Mouse (Mus musculus) CH12.LX (cell line): Measurements from ENCODE around the gene Ninj1. TPM values are rescaled to one million over a fixed set of nuclear protein-coding genes. Genes with fewer than 3 reads are reported as not detected.

ENCODE experiments used
- DNase-seq: peaks from one replicate; pipeline ENCODE4 v3.0.0-alpha.2; 2013; ENCODE audit errors: extremely low read depth
- H3K27ac ChIP-seq: 2 replicates; pipeline ENCODE4 v1.5.1; 2012; ENCODE audit warnings: low read depth, mild to moderate bottlenecking, control low read depth, moderate library complexity; ENCODE audit not compliant: insufficient read depth
- H3K27me3 ChIP-seq: replicated peaks from 2 replicates; pipeline ENCODE3; 2012; ENCODE audit warnings: inconsistent platforms
- H3K36me3 ChIP-seq, 2 experiments: replicated peaks in 1 of 2; 2 replicates each; pipeline versions ENCODE3 to v1.6.1; 2012; ENCODE audit warnings: inconsistent platforms in 1 of 2, low read length in 1 of 2, mild to moderate bottlenecking in 1 of 2, mixed read lengths in 1 of 2, moderate library complexity in 1 of 2; ENCODE audit not compliant: control insufficient read depth in 1 of 2, insufficient read depth in 1 of 2
- H3K4me1 ChIP-seq, 2 experiments: 2 replicates each; pipeline ENCODE4 v1.6.1; 2012; ENCODE audit warnings: inconsistent platforms in 1 of 2, moderate library complexity in 1 of 2; ENCODE audit not compliant: insufficient read depth in 2 of 2, control insufficient read depth in 1 of 2
- H3K4me2 ChIP-seq: 2 replicates; pipeline ENCODE4 v1.6.1; 2012; ENCODE audit warnings: low read depth, mild to moderate bottlenecking, control low read depth; ENCODE audit not compliant: poor library complexity, insufficient read depth, severe bottlenecking
- H3K4me3 ChIP-seq, 3 experiments: fragments of 150-350 bp in 1 of 3; sonication (generic) in 1 of 3; replicated peaks in 1 of 3; 2 replicates each; pipeline versions ENCODE3 to v1.5.1; 2011 to 2012; ENCODE audit warnings: low read depth in 2 of 3, low read length in 2 of 3, mild to moderate bottlenecking in 2 of 3, moderate library complexity in 2 of 3, control low read depth in 1 of 3, improper control_type of control experiment in 1 of 3, inconsistent platforms in 1 of 3, mixed read lengths in 1 of 3; ENCODE audit not compliant: poor library complexity in 1 of 3
- H3K79me2 ChIP-seq: replicated peaks from 2 replicates; pipeline ENCODE4 v1.6.1; 2012; ENCODE audit warnings: mild to moderate bottlenecking, moderate library complexity; ENCODE audit not compliant: control insufficient read depth, poor library complexity, insufficient read depth, severe bottlenecking; ENCODE audit errors: extremely low read depth
- H3K9ac ChIP-seq: 2 replicates; pipeline ENCODE4 v1.6.1; 2012; ENCODE audit warnings: low read depth, mild to moderate bottlenecking, control low read depth, moderate library complexity; ENCODE audit not compliant: insufficient read depth
- H3K9me3 ChIP-seq: replicated peaks from 2 replicates; pipeline ENCODE3; 2012; ENCODE audit warnings: low read length, inconsistent platforms, mixed read lengths
- BHLHE40 ChIP-seq: IDR thresholded peaks from 2 replicates; pipeline ENCODE4 v1.6.1; 2011; ENCODE audit warnings: mild to moderate bottlenecking, low read depth, low read length, improper control_type of control experiment
- CHD1 ChIP-seq: IDR thresholded peaks from 2 replicates; pipeline ENCODE4 v1.6.1; 2012; ENCODE audit warnings: low read depth, low read length, improper control_type of control experiment, inconsistent platforms
- ETS1 ChIP-seq: conservative IDR thresholded peaks from 2 replicates; pipeline ENCODE4 v1.6.1; 2012; ENCODE audit warnings: low read depth, mild to moderate bottlenecking, inconsistent platforms, low read length, improper control_type of control experiment, moderate library complexity
- GABPA ChIP-seq: IDR thresholded peaks from 2 replicates; pipeline ENCODE4 v1.6.1; 2012; ENCODE audit warnings: low read depth, low read length, improper control_type of control experiment, inconsistent platforms; ENCODE audit not compliant: insufficient replicate concordance
- IRF4 ChIP-seq: IDR thresholded peaks from 2 replicates; pipeline ENCODE4 v1.6.1; 2014; ENCODE audit warnings: low read depth, mild to moderate bottlenecking, inconsistent platforms, low read length, improper control_type of control experiment
- KAT2A ChIP-seq: IDR thresholded peaks from 2 replicates; pipeline ENCODE4 v1.6.1; 2012; ENCODE audit warnings: low read length, improper control_type of control experiment, inconsistent platforms; ENCODE audit not compliant: insufficient replicate concordance
- MAFK ChIP-seq: IDR thresholded peaks from 2 replicates; pipeline ENCODE4 v1.6.1; 2011; ENCODE audit warnings: low read length, improper control_type of control experiment; ENCODE audit not compliant: insufficient replicate concordance
- MAZ ChIP-seq: IDR thresholded peaks from 2 replicates; pipeline ENCODE4 v1.6.1; 2012; ENCODE audit warnings: low read depth, mild to moderate bottlenecking, inconsistent platforms, low read length, improper control_type of control experiment, moderate library complexity
- MEF2A ChIP-seq: IDR thresholded peaks from 2 replicates; pipeline ENCODE4 v1.6.1; 2014; ENCODE audit warnings: low read depth, mild to moderate bottlenecking, inconsistent platforms, low read length, improper control_type of control experiment, borderline replicate concordance
- MXI1 ChIP-seq: IDR thresholded peaks from 2 replicates; pipeline ENCODE4 v1.6.1; 2011; ENCODE audit warnings: mild to moderate bottlenecking, low read depth, low read length, improper control_type of control experiment
- MYC ChIP-seq: IDR thresholded peaks from 2 replicates; pipeline ENCODE4 v1.6.1; 2011; ENCODE audit warnings: low read depth, mild to moderate bottlenecking, improper control_type of control experiment, low read length
- NRF1 ChIP-seq: IDR thresholded peaks from 2 replicates; pipeline ENCODE4 v1.6.1; 2014; ENCODE audit warnings: low read depth, mild to moderate bottlenecking, inconsistent platforms, low read length, improper control_type of control experiment, moderate library complexity
- POLR2A ChIP-seq: IDR thresholded peaks from 2 replicates; pipeline ENCODE4 v1.6.1; 2011; ENCODE audit warnings: low read depth, mild to moderate bottlenecking, improper control_type of control experiment, low read length
- POLR2AphosphoS2 ChIP-seq: IDR thresholded peaks from 2 replicates; pipeline ENCODE4 v1.6.1; 2011; ENCODE audit warnings: low read depth, low read length, improper control_type of control experiment
- RAD21 ChIP-seq: IDR thresholded peaks from 2 replicates; pipeline ENCODE4 v1.6.1; 2011; ENCODE audit warnings: low read depth, mild to moderate bottlenecking, low read length, improper control_type of control experiment, moderate library complexity
- SIN3A ChIP-seq: IDR thresholded peaks from 2 replicates; pipeline ENCODE4 v1.6.1; 2012; ENCODE audit warnings: low read length, improper control_type of control experiment, inconsistent platforms
- TBP ChIP-seq: conservative IDR thresholded peaks from 2 replicates; pipeline ENCODE4 v1.6.1; 2011; ENCODE audit warnings: low read depth, low read length, improper control_type of control experiment
- USF1 ChIP-seq: IDR thresholded peaks from 2 replicates; pipeline ENCODE4 v1.6.1; 2014; ENCODE audit warnings: low read depth, mild to moderate bottlenecking, inconsistent platforms, low read length, improper control_type of control experiment
- USF2 ChIP-seq: conservative IDR thresholded peaks from 2 replicates; pipeline ENCODE4 v1.6.1; 2011; ENCODE audit warnings: low read depth, low read length, improper control_type of control experiment
- ZC3H11A ChIP-seq: IDR thresholded peaks from 2 replicates; pipeline ENCODE4 v1.6.1; 2012; ENCODE audit warnings: low read depth, mild to moderate bottlenecking, inconsistent platforms, low read length, improper control_type of control experiment
- ZMIZ1 ChIP-seq: IDR thresholded peaks from 2 replicates; pipeline ENCODE4 v1.6.1; 2012; ENCODE audit warnings: low read depth, mild to moderate bottlenecking, inconsistent platforms, low read length, improper control_type of control experiment
- dilution Hi-C: fragments of 300-500 bp; cut with MboI; formaldehyde crosslinking; loops from 2 replicates; pipeline ENCODE4 v1.14.3; 2020; ENCODE audit warnings: low sequenced_read_pairs; ENCODE audit not compliant: extremely low pct_unique_long_range_greater_than_20kb, extremely low pct_ligation_motif_present
- in situ Hi-C: fragments of 300-500 bp; cut with MboI; formaldehyde crosslinking; loops from 3 replicates; pipeline ENCODE4 v1.14.3; 2019; ENCODE audit warnings: low sequenced_read_pairs, low pct_ligation_motif_present, low pct_unique_long_range_greater_than_20kb, mixed read lengths
- polyA plus RNA-seq: library from polyadenylated mRNA; unstranded; fragments of >175 nt; gene quantifications from 2 replicates; pipeline ENCODE4 v1.2.1, GENCODE M21; 2012; ENCODE audit warnings: low read depth; ENCODE audit not compliant: insufficient read length
- total RNA-seq, 2 experiments: library from RNA; depleted of rRNA; stranded (reverse); fragments of 300-350 nt in 1 of 2; fragments of >200 nt in 1 of 2; gene quantifications; 2 replicates each; pipeline ENCODE4 v1.2.3; 2012 to 2014

Ninj1 gene
- total and polyA plus RNA-seq, 3 experiments, result 12.7 to 25.2 (median 21.2) TPM

GRCm38 (mm10) chr13:49191673-49192035, 4.4 kb downstream of the Ninj1 start:
- no peak overlapping the region for H3K27ac ChIP-seq
- no peak overlapping the region for H3K4me2 ChIP-seq
- DNase-seq, result no peak
- no peaks in the 10 kb centered on the region for H3K79me2 ChIP-seq
- TF ChIP-seq USF1, result no peak
- TF ChIP-seq TBP, result no peak
- no peaks in the 10 kb centered on the region for H3K27me3 ChIP-seq
- no peak overlapping the region for H3K4me3 ChIP-seq
- H3K4me1 ChIP-seq, result peaks cover 25 to 62% of the 10 kb centered on the region in 2 experiments
- no peaks in the 10 kb centered on the region for H3K9me3 ChIP-seq
- H3K36me3 ChIP-seq, result peaks cover 2 to 28% of the 10 kb centered on the region in 2 experiments
- dilution Hi-C loops, result no loop called here
- no peak overlapping the region for H3K9ac ChIP-seq
- in situ Hi-C loops, result loop anchor here (25.0 kb wide), 2 partner anchors 329 to 529 kb away; partner anchors contain the start of genes Barx1 and Phf2

- DNase-seq, result no peak
- Histone ChIP-seq H3K4me1 (peaks cover 20 to 63% of the 10 kb centered on the region in 2 experiments), H3K27me3 (no peaks in the 10 kb centered on the region), H3K9ac (no peak overlapping the region), H3K27ac (no peak overlapping the region), H3K79me2 (no peaks in the 10 kb centered on the region), H3K36me3 (peaks cover 2 to 33% of the 10 kb centered on the region in 2 experiments), H3K4me2 (no peak overlapping the region), H3K9me3 (no peaks in the 10 kb centered on the region), H3K4me3 (no peak overlapping the region)
- in situ Hi-C loops (loop anchor here (25.0 kb wide), 2 partner anchors 330 to 530 kb away; partner anchors contain the start of genes Barx1 and Phf2), dilution Hi-C loops (no loop called here)
- TF ChIP-seq ETS1 (no peak), NRF1 (no peak), USF2 (no peak), IRF4 (no peak)
Observed at GRCm38 (mm10) chr13:49192156-49192855, 5.0 kb downstream of the Ninj1 start.

- Histone ChIP-seq H3K27me3 (no peaks in the 10 kb centered on the region), H3K4me1 (peaks cover 14 to 64% of the 10 kb centered on the region in 2 experiments), H3K79me2 (no peaks in the 10 kb centered on the region), H3K36me3 (peaks cover 2 to 33% of the 10 kb centered on the region in 2 experiments), H3K4me3 (no peak overlapping the region), H3K9me3 (no peaks in the 10 kb centered on the region), H3K9ac (no peak overlapping the region)
- in situ Hi-C loops, result loop anchor here (25.0 kb wide), 2 partner anchors 331 to 531 kb away; partner anchors contain the start of genes Barx1 and Phf2
- dilution Hi-C loops, result no loop called here
- TF ChIP-seq MXI1, result no peak
- TF ChIP-seq MYC, result no peak
- TF ChIP-seq MAFK, result no peak
- no peak for TF ChIP-seq POLR2AphosphoS2
- no peak for TF ChIP-seq ZMIZ1
- TF ChIP-seq ETS1, result no peak
- TF ChIP-seq MAZ, result no peak
- no peak for TF ChIP-seq BHLHE40
- no peak for TF ChIP-seq IRF4
- TF ChIP-seq CHD1, result no peak
- TF ChIP-seq ZC3H11A, result no peak
- TF ChIP-seq SIN3A, result no peak
- no peak for TF ChIP-seq GABPA
- TF ChIP-seq RAD21, result no peak
- TF ChIP-seq MEF2A, result no peak
- no peak for TF ChIP-seq POLR2A
- TF ChIP-seq KAT2A, result no peak
- TF ChIP-seq, all 38 proteins: peak for 0
- DNase-seq, result no peak
- no peak overlapping the region for H3K27ac ChIP-seq
- H3K4me2 ChIP-seq, result no peak overlapping the region
Observed at GRCm38 (mm10) chr13:49193650-49194049, 6.4 kb downstream of the Ninj1 start.
